Mouse (Mus musculus): ENCODE results near the gene Ldlrad1. TPM values are rescaled to one million over a fixed set of nuclear protein-coding genes. Genes with fewer than 3 reads are reported as not detected.

Ldlrad1 gene
- polyA plus RNA-seq, 1 experiment from 2014 or later, result not detected

DNA sequence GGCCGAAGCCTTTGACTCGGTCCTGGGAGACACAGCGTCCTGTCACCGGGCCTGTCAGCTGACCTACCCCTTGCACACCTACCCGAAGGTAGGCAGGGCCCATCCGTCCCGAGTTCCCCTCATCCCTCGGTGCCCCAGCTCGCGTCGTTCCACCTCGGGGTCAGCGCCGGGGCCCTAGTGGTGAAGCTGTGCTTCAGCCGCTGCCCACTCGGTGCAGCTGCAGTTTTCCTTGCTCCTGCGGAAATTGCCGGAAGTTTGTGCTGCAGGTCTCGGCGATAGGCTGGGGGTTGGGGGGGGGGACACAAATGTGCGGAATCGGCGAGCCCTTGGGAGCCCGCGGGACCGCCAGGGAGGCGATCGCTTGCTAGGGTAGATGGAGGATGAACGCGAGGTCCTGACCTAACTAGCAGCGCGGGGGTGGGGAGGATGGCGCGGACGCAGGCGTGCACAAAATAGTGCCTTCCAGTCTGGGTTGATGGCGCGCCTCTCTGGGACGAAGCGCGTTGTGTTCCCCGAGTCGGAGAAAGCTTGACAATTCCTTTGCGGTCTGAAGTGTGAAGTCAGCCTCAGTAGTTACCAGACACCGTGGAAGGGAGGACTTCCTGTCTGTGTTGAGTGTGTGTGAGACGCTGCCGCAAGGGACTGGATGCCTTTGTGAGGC lies 30.0 kb upstream of the Ldlrad1 start, which contains the start of gene Tceanc2:
TSS of gene Tceanc2 (minus strand) at position 287 of the 661 bp plus-strand sequence.
- H3K27me3 ChIP-seq (replicated peaks; ENCODE audit: control insufficient read depth, insufficient read depth, low read length), result no peaks in the 10 kb centered on the region
- H3K36me3 ChIP-seq (ENCODE audit: control insufficient read depth, insufficient read depth, low read length), result peaks cover 3% of the 10 kb centered on the region; the same call in 1 of the 2 replicates
- H3K9ac ChIP-seq (ENCODE audit: low read depth, low read length), result peak within 1 kb of the TSS; percentile 76
- H3K4me3 ChIP-seq (ENCODE audit: low read depth, low read length), result peak within 1 kb of the TSS; percentile 77
- ATAC-seq (replicated peaks; ENCODE audit: low FRiP score) (peak; percentile 42), DNase-seq (ENCODE audit: low spot score) (peak; percentile 72)
- H3K4me2 ChIP-seq, result peak within 1 kb of the TSS; percentile 78
- peaks cover 43% of the 10 kb centered on the region for H3K4me1 ChIP-seq (replicated peaks; ENCODE audit: control insufficient read depth, insufficient read depth, low read length)
- peak within 1 kb of the TSS; percentile 99 for H3K27ac ChIP-seq (ENCODE audit: low read depth, low read length)
- no peaks in the 10 kb centered on the region for H3K9me3 ChIP-seq (ENCODE audit: control insufficient read depth, low read length)
- under 1% methylated on average over 47 of the region's 47 CpGs for WGBS

DNA sequence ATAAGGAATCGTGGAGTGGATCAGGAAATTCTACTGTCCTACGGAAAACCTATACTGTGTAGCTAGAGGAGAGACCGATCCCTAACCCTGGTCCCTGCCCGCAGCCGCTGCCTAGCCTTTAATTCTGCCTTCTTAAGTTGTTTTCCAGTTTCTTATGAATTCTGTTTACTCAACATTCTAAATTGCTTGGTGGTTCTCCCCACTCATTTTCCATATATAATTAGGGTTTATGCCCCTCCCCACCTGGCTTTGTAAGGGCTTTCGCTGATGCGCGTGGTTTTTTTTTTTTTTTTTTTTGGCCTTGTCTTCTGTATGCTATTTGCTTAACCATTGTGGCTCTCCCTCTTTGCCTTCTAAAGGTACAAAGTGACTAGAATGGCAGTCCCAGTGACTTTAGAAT lies 29.4 kb upstream of the Ldlrad1 start:
- ATAC-seq (replicated peaks; ENCODE audit: low FRiP score) (no peak), DNase-seq (ENCODE audit: low spot score) (peak; percentile 37)
- Histone ChIP-seq H3K9ac (ENCODE audit: low read depth, low read length) (peak overlapping the region; percentile 76), H3K36me3 (ENCODE audit: control insufficient read depth, insufficient read depth, low read length) (peaks cover 3% of the 10 kb centered on the region; the same call in 1 of the 2 replicates), H3K9me3 (ENCODE audit: control insufficient read depth, low read length) (no peaks in the 10 kb centered on the region), H3K27ac (ENCODE audit: low read depth, low read length) (peak overlapping the region; percentile 99), H3K27me3 (replicated peaks; ENCODE audit: control insufficient read depth, insufficient read depth, low read length) (no peaks in the 10 kb centered on the region), H3K4me1 (replicated peaks; ENCODE audit: control insufficient read depth, insufficient read depth, low read length) (peaks cover 43% of the 10 kb centered on the region), H3K4me2 (peak overlapping the region; percentile 78), H3K4me3 (ENCODE audit: low read depth, low read length) (peak overlapping the region; percentile 77)
- 4% methylated on average over 8 of the region's 8 CpGs for WGBS

DNA sequence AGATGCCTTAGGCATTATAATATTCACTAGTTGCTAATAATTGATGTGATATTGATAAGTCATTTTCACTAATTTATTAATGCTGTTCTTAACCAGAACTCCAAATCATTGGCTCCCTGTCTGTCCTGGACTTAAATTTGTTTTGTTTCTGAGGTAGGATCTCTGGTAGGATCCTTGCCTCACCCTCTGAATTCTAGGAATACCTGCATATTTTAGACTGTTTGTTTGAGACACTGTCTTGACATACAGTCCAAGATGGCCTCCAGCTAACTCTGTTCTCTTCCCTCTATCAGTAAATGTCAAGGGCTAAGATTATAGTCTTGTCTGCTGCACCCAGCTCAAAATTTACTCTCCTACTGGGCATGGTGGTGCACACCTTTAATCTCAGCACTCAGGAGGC lies 28.2 kb upstream of the Ldlrad1 start:
- Histone ChIP-seq H3K27me3 (replicated peaks; ENCODE audit: control insufficient read depth, insufficient read depth, low read length) (no peaks in the 10 kb centered on the region), H3K36me3 (ENCODE audit: control insufficient read depth, insufficient read depth, low read length) (no peaks in the 10 kb centered on the region; the same call in 1 of the 2 replicates), H3K4me2 (peak overlapping the region; percentile 78), H3K27ac (ENCODE audit: low read depth, low read length) (no peak overlapping the region), H3K9me3 (ENCODE audit: control insufficient read depth, low read length) (no peaks in the 10 kb centered on the region), H3K4me3 (ENCODE audit: low read depth, low read length) (0 out of 2 replicates have a peak overlapping the region, but pooled peaks have one; percentile 77), H3K9ac (ENCODE audit: low read depth, low read length) (no peak overlapping the region), H3K4me1 (replicated peaks; ENCODE audit: control insufficient read depth, insufficient read depth, low read length) (peaks cover 43% of the 10 kb centered on the region)
- ATAC-seq (replicated peaks; ENCODE audit: low FRiP score) (no peak), DNase-seq (ENCODE audit: low spot score) (no peak)

DNA sequence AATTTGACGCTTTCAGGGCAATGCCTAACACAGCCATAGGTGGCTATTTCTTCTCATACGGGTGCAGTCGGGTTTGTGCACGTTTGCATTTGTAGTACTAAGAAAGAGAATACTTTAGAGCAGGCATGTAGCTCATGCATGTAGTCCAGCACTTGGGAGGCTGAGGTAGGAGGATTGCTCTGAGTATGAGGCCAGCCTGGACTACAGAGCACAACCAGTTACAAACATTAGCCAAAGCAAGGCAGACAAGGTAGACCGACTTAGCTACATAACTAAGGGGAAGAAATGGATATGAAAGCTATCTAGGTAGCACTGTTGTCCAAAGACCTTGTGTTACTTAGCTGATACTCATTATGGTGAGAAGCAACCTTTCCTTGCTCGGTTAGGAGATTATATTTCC lies 27.1 kb upstream of the Ldlrad1 start:
- H3K27ac ChIP-seq (ENCODE audit: low read depth, low read length), result 0 out of 2 replicates have a peak overlapping the region, but pooled peaks have one; percentile 38

DNA sequence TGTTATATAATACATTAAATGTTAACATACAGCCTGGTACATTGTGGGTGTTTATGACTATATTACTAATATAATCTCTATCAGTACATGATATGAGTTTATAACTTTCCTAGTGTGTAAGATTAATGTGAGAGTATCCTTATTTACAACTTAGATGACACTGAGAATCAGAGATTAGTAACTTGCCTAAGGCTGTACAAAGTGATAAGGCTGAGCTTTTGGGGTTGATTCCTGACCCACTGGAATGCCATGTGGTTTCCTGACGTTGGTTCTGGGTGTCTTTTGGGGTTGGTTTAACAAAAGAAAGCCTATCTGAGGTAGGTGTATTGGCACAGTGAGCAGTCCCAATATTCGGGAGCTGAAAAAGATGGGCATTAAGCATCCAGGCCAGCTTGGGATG lies 26.2 kb upstream of the Ldlrad1 start:
- H3K4me2 ChIP-seq, result peak overlapping the region; percentile 34
- peaks cover 9% of the 10 kb centered on the region; the same call in 1 of the 2 replicates for H3K36me3 ChIP-seq (ENCODE audit: control insufficient read depth, insufficient read depth, low read length)
- no peaks in the 10 kb centered on the region for H3K27me3 ChIP-seq (replicated peaks; ENCODE audit: control insufficient read depth, insufficient read depth, low read length)
- no peak overlapping the region for H3K4me3 ChIP-seq (ENCODE audit: low read depth, low read length)
- ATAC-seq (replicated peaks; ENCODE audit: low FRiP score) (no peak), DNase-seq (ENCODE audit: low spot score) (no peak)
- 43% methylated on average over 2 of the region's 2 CpGs for WGBS
- H3K4me1 ChIP-seq (replicated peaks; ENCODE audit: control insufficient read depth, insufficient read depth, low read length), result peaks cover 35% of the 10 kb centered on the region
- H3K27ac ChIP-seq (ENCODE audit: low read depth, low read length), result no peak overlapping the region
- H3K9ac ChIP-seq (ENCODE audit: low read depth, low read length), result no peak overlapping the region
- H3K9me3 ChIP-seq (ENCODE audit: control insufficient read depth, low read length), result no peaks in the 10 kb centered on the region

More for the DNA sequence above, 27.1 kb upstream of the Ldlrad1 start:
- no peaks in the 10 kb centered on the region for H3K27me3 ChIP-seq (replicated peaks; ENCODE audit: control insufficient read depth, insufficient read depth, low read length)
- H3K4me1 ChIP-seq (replicated peaks; ENCODE audit: control insufficient read depth, insufficient read depth, low read length), result peaks cover 43% of the 10 kb centered on the region
- peak overlapping the region; percentile 13; the same call in 1 of the 2 replicates for H3K4me2 ChIP-seq
- WGBS, result 79% methylated on average over 6 of the region's 6 CpGs
- no peaks in the 10 kb centered on the region for H3K9me3 ChIP-seq (ENCODE audit: control insufficient read depth, low read length)
- DNase-seq (ENCODE audit: low spot score) (no peak), ATAC-seq (replicated peaks; ENCODE audit: low FRiP score) (no peak)
- H3K4me3 ChIP-seq (ENCODE audit: low read depth, low read length), result no peak overlapping the region
- H3K36me3 ChIP-seq (ENCODE audit: control insufficient read depth, insufficient read depth, low read length), result peaks cover 3% of the 10 kb centered on the region; the same call in 1 of the 2 replicates
- H3K9ac ChIP-seq (ENCODE audit: low read depth, low read length), result no peak overlapping the region

DNA sequence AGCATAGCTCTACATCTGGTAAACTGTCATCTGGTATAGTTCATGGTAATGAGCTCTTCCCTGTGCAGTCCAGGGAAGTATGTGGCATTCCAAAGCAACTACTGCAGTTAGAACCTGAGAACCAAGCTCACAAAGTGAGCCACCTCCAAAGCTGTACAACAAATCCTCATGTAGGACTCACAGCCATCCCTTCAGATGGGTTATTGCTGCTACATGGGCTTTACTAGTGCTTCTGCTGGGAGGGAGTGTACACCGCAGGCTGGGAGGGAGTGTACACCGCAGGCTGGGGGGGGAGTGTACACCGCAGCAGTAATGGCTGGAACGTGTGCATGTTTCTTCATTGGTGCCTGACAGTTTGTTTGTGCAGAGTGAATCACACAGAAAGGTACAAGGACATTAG lies 25.8 kb upstream of the Ldlrad1 start:
- H3K9ac ChIP-seq (ENCODE audit: low read depth, low read length), result no peak overlapping the region
- no peak overlapping the region for H3K27ac ChIP-seq (ENCODE audit: low read depth, low read length)
- 77% methylated on average over 4 of the region's 4 CpGs for WGBS
- peak overlapping the region; percentile 34 for H3K4me2 ChIP-seq
- H3K9me3 ChIP-seq (ENCODE audit: control insufficient read depth, low read length), result no peaks in the 10 kb centered on the region
- no peak for DNase-seq (ENCODE audit: low spot score)
- no peak overlapping the region for H3K4me3 ChIP-seq (ENCODE audit: low read depth, low read length)
- peaks cover 35% of the 10 kb centered on the region for H3K4me1 ChIP-seq (replicated peaks; ENCODE audit: control insufficient read depth, insufficient read depth, low read length)
- H3K36me3 ChIP-seq (ENCODE audit: control insufficient read depth, insufficient read depth, low read length), result peaks cover 11% of the 10 kb centered on the region; the same call in 1 of the 2 replicates
- ATAC-seq (replicated peaks; ENCODE audit: low FRiP score), result no peak
- no peaks in the 10 kb centered on the region for H3K27me3 ChIP-seq (replicated peaks; ENCODE audit: control insufficient read depth, insufficient read depth, low read length)

DNA sequence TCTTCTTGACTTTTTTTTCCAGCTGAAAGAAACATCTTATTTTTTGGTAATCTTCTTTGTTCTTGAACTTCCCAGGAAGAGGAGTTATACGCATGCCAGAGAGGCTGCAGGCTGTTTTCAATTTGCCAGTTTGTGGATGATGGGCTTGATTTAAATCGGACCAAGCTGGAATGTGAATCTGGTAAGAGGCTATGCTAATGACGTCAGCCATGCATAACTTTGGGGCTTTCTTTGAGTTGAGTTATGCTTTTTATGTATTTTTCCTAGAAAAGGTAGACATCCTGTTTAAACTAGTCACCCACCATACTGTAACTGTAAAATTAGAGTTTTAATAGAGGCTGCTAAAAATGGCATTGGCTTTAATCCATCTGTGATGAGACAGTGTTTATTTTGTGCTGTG lies 23.3 kb upstream of the Ldlrad1 start:
- H3K9ac ChIP-seq (ENCODE audit: low read depth, low read length), result no peak overlapping the region
- H3K36me3 ChIP-seq (ENCODE audit: control insufficient read depth, insufficient read depth, low read length), result peaks cover 22% of the 10 kb centered on the region; the same call in 1 of the 2 replicates

DNA sequence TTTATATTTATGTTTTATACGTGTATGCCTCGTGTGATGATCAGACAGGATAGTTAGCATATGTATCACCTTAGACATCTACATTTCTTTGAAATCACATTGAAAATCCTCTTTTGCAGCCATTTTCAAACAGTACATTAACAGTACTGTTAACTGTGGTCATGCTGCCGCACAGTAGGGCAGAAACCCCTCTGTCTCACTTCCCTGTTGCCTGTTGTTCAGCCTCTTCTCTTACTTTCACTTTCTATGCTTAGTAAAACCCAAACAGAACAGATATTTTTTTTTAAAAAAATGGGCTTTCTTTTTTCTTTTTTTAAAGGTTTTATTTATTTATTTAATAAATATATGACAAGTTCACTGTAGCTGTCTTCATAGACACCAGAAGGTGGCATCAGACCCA lies 15.1 kb upstream of the Ldlrad1 start:
- no peaks in the 10 kb centered on the region for H3K4me1 ChIP-seq (replicated peaks; ENCODE audit: control insufficient read depth, insufficient read depth, low read length)
- no peaks in the 10 kb centered on the region for H3K9me3 ChIP-seq (ENCODE audit: control insufficient read depth, low read length)
- H3K27me3 ChIP-seq (replicated peaks; ENCODE audit: control insufficient read depth, insufficient read depth, low read length), result no peaks in the 10 kb centered on the region
- 93% methylated on average over 3 of the region's 3 CpGs for WGBS
- DNase-seq (ENCODE audit: low spot score) (no peak), ATAC-seq (replicated peaks; ENCODE audit: low FRiP score) (no peak)
- H3K9ac ChIP-seq (ENCODE audit: low read depth, low read length), result no peak overlapping the region
- H3K4me2 ChIP-seq, result no peak overlapping the region
- H3K4me3 ChIP-seq (ENCODE audit: low read depth, low read length), result no peak overlapping the region
- H3K36me3 ChIP-seq (ENCODE audit: control insufficient read depth, insufficient read depth, low read length), result peaks cover 31% of the 10 kb centered on the region
- H3K27ac ChIP-seq (ENCODE audit: low read depth, low read length), result no peak overlapping the region

More for the DNA sequence above, 23.3 kb upstream of the Ldlrad1 start:
- Histone ChIP-seq H3K27ac (ENCODE audit: low read depth, low read length) (no peak overlapping the region), H3K4me3 (ENCODE audit: low read depth, low read length) (no peak overlapping the region), H3K9me3 (ENCODE audit: control insufficient read depth, low read length) (no peaks in the 10 kb centered on the region), H3K27me3 (replicated peaks; ENCODE audit: control insufficient read depth, insufficient read depth, low read length) (no peaks in the 10 kb centered on the region), H3K4me1 (replicated peaks; ENCODE audit: control insufficient read depth, insufficient read depth, low read length) (peaks cover 25% of the 10 kb centered on the region), H3K4me2 (no peak overlapping the region)
- DNase-seq (ENCODE audit: low spot score), result no peak
- WGBS, result 84% methylated on average over 3 of the region's 3 CpGs
- ATAC-seq (replicated peaks; ENCODE audit: low FRiP score), result no peak

DNA sequence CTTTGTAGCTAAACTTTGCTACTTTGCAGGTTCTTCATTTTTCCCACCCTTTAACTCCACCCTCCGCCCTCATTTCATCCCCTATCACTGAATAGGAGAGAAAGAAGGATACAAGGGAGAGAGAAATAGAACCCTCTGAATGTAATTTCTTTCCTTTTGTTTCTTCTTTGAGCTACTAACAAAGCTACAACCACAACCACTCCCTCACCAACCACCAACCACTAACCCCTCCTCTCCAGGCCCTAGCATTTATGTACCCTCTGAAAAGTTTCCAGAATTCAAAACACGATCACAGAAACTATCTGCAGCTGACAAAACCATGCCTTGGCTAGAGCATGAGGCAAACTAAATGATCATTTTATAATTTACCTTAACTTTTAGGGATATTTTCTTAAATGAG lies 12.5 kb upstream of the Ldlrad1 start:
- ATAC-seq (replicated peaks; ENCODE audit: low FRiP score) (no peak), DNase-seq (ENCODE audit: low spot score) (no peak)
- Histone ChIP-seq H3K4me1 (replicated peaks; ENCODE audit: control insufficient read depth, insufficient read depth, low read length) (no peaks in the 10 kb centered on the region), H3K4me3 (ENCODE audit: low read depth, low read length) (no peak overlapping the region), H3K4me2 (no peak overlapping the region), H3K36me3 (ENCODE audit: control insufficient read depth, insufficient read depth, low read length) (peaks cover 39% of the 10 kb centered on the region), H3K27me3 (replicated peaks; ENCODE audit: control insufficient read depth, insufficient read depth, low read length) (no peaks in the 10 kb centered on the region), H3K9ac (ENCODE audit: low read depth, low read length) (no peak overlapping the region), H3K9me3 (ENCODE audit: control insufficient read depth, low read length) (no peaks in the 10 kb centered on the region), H3K27ac (ENCODE audit: low read depth, low read length) (no peak overlapping the region)
- WGBS, result 92% methylated on average over 2 of the region's 2 CpGs
